Mouse (Mus musculus): ENCODE results near the gene Dedd2. TPM values are rescaled to one million over a fixed set of nuclear protein-coding genes. Genes with fewer than 3 reads are reported as not detected.

The Dedd2 gene
- total and polyA plus RNA-seq, 3 experiments: 25.2 to 36.6 TPM; not detected in 1

DNA sequence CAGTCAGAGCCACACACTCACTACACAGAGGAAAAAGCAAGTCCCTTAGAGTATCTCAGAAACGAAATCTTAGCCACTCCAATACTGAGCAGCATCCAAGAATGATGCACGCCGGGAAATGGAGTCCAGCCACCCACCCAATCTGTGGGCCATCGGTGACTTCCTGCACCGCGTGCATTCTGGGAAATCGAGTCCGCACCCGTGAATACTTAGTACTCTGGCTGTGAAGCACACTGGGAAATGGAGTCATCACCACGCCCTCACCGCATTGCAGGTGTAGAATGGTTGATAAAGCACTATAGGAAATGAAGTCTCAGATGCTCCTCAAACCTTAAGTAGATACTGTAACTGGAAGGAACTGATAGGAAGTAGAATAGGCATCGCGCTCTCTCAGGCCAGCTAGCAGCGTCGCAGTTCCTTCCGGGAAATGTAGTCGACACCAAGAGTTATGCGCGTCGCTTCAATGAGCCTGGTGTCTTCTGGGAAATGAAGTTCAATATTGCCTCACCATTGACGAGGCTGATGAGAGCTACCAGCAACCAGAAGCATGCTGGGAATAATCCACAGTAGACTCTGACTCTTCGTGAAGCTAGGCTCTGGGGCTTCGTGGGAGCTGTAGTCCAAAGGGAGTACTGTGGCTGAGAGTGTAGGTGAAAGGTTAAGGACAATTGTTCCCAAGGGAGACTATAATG is 17.7 kb upstream of the Dedd2 start (continued):
- TF ChIP-seq POLR2AphosphoS2 (IDR thresholded peaks at IDR 0.05; ENCODE audit: low read length) (peak; percentile 77; the same call in 1 of the 2 replicates), GABPA (IDR thresholded peaks at IDR 0.05; ENCODE audit: low read depth, low read length) (no peak), POLR2A (IDR thresholded peaks at IDR 0.05; ENCODE audit: control insufficient read depth in 1 of 2, insufficient read depth in 1 of 2, low read depth in 1 of 2, low read length in 2 of 2, poor library complexity in 1 of 2) (peak in 1 of 2 experiments; percentile 74; a peak in 2 of 4 replicates), NRF1 (IDR thresholded peaks at IDR 0.05; ENCODE audit: insufficient read depth, low read depth, low read length, poor library complexity, severe bottlenecking) (peak; percentile 53; the same call in 1 of the 2 replicates), RCOR1 (IDR thresholded peaks at IDR 0.05; ENCODE audit: low read depth, low read length) (no peak), SIN3A (IDR thresholded peaks at IDR 0.05; ENCODE audit: low read length) (peak; percentile 73), CTCF (IDR thresholded peaks at IDR 0.05 in 2 of 3, conservative IDR thresholded peaks at IDR 0.05 in 1 of 3; ENCODE audit: control insufficient read depth in 1 of 3, insufficient read depth in 1 of 3, low read depth in 2 of 3, low read length in 3 of 3, poor library complexity in 1 of 3, severe bottlenecking in 1 of 3) (no peak), UBTF (IDR thresholded peaks at IDR 0.05; ENCODE audit: borderline replicate concordance, insufficient read depth, low read depth, low read length) (no peak)

DNA sequence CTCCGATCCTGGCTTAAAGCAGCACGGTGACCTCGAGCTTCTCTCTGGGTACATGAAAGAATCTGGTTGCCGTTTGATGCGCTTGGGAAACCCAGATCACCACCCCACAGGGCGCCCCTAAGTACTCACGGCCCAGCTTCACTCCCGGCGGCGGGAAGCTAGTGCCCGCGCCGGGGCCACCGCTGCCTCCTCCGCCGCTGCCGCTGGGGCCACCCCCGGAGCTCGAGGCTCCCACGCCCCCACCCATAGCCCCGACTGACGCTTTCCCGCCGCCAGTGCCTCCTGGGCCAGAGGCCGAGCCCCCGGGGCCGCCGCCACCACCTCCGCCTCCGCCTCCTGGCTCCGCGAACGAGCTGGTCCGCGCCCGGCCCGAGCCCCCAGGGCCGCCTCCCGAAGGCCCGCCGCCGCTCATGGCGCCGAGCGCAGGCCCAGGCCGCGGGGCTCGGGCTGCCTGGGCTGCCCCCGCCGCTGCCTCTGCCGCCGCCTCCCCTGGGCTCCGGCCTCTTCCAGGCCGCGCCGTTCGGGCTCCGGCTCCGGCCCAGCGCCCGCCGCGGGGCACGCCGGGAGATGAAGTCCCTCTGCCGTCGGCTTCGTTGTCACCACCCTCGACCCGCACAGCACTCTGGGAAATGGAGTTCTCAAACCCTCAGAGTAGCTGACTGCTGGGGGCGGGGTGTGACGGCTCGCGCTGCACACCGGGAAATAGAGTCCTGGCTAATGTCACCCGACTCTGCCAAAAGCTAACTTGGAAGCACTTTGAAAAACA is 17.0 kb upstream of the Dedd2 start, which contains the start of gene Gsk3a:
Gsk3a (minus strand) TSS at position 603 of the 766 bp plus-strand sequence.
- Histone ChIP-seq H3K27ac (ENCODE audit: control insufficient read depth, low read depth, low read length) (peak within 1 kb of the TSS; percentile 97), H3K4me1 (ENCODE audit: control insufficient read depth in 1 of 2, insufficient read depth in 2 of 2, low read length in 2 of 2) (peaks cover 3 to 9% of the 10 kb centered on the region in 2 experiments; a peak in 2 of 4 replicates)
- TF ChIP-seq TAL1 (IDR thresholded peaks at IDR 0.05; ENCODE audit: low read length): no peak
- TF ChIP-seq MAFK (IDR thresholded peaks at IDR 0.05; ENCODE audit: borderline replicate concordance, low read depth, low read length): no peak
- no peak for TF ChIP-seq TCF12 (IDR thresholded peaks at IDR 0.05; ENCODE audit: low read depth, low read length)
- TF ChIP-seq MAZ (IDR thresholded peaks at IDR 0.05; ENCODE audit: low read depth, low read length): 0 out of 2 replicates have a peak, but pooled peaks have one; percentile 19
- no peak for TF ChIP-seq ZMIZ1 (IDR thresholded peaks at IDR 0.05; ENCODE audit: low read depth, low read length)
- TF ChIP-seq POLR2AphosphoS2 (IDR thresholded peaks at IDR 0.05; ENCODE audit: low read length): no peak
- no peak for TF ChIP-seq E2F4 (IDR thresholded peaks at IDR 0.05; ENCODE audit: borderline replicate concordance, low read depth, low read length)
- TF ChIP-seq MXI1 (IDR thresholded peaks at IDR 0.05; ENCODE audit: low read depth, low read length): peak; percentile 8
- no peak for TF ChIP-seq JUND (IDR thresholded peaks at IDR 0.05; ENCODE audit: low read depth, low read length)
- no peak for TF ChIP-seq POLR2AphosphoS5 (IDR thresholded peaks at IDR 0.05; ENCODE audit: borderline replicate concordance, low read depth, low read length)
- no peak for TF ChIP-seq EP300 (IDR thresholded peaks at IDR 0.05; ENCODE audit: low read depth in 1 of 2, low read length in 2 of 2)
- TF ChIP-seq USF2 (IDR thresholded peaks at IDR 0.05; ENCODE audit: borderline replicate concordance in 1 of 2, insufficient read depth in 1 of 2, low read depth in 1 of 2, low read length in 2 of 2): no peak
- TF ChIP-seq CTCF (IDR thresholded peaks at IDR 0.05 in 2 of 3, conservative IDR thresholded peaks at IDR 0.05 in 1 of 3; ENCODE audit: control insufficient read depth in 1 of 3, insufficient read depth in 1 of 3, low read depth in 2 of 3, low read length in 3 of 3, poor library complexity in 1 of 3, severe bottlenecking in 1 of 3): no peak
- TF ChIP-seq CHD2 (IDR thresholded peaks at IDR 0.05; ENCODE audit: low read length): no peak
- no peak for TF ChIP-seq ZC3H11A (IDR thresholded peaks at IDR 0.05; ENCODE audit: low read depth, low read length)
- no peak; the same call in 1 of the 2 replicates for TF ChIP-seq ELF1 (IDR thresholded peaks at IDR 0.05; ENCODE audit: low read depth, low read length)
- TF ChIP-seq GATA1 (IDR thresholded peaks at IDR 0.05; ENCODE audit: low read depth, low read length): no peak
- no peak for TF ChIP-seq RCOR1 (IDR thresholded peaks at IDR 0.05; ENCODE audit: low read depth, low read length)
- peak; percentile 85 for TF ChIP-seq KAT2A (conservative IDR thresholded peaks at IDR 0.05; ENCODE audit: low read depth, low read length)
- TF ChIP-seq CHD1 (IDR thresholded peaks at IDR 0.05; ENCODE audit: low read depth, low read length): no peak
- TF ChIP-seq USF1 (IDR thresholded peaks at IDR 0.05; ENCODE audit: low read depth, low read length): no peak
- TF ChIP-seq HCFC1 (IDR thresholded peaks at IDR 0.05; ENCODE audit: low read depth, low read length): no peak; the same call in 1 of the 2 replicates
- TF ChIP-seq MYB (IDR thresholded peaks at IDR 0.05; ENCODE audit: low read depth, low read length): no peak
- TF ChIP-seq RAD21 (IDR thresholded peaks at IDR 0.05; ENCODE audit: low read depth, low read length): no peak
- TF ChIP-seq SIN3A (IDR thresholded peaks at IDR 0.05; ENCODE audit: low read length): no peak; the same call in 1 of the 2 replicates
- TF ChIP-seq ZKSCAN1 (IDR thresholded peaks at IDR 0.05; ENCODE audit: low read depth, low read length): no peak
- TF ChIP-seq NELFE (IDR thresholded peaks at IDR 0.05; ENCODE audit: low read depth, low read length): peak; percentile 63

More for the DNA sequence above, 17.0 kb upstream of the Dedd2 start, which contains the start of gene Gsk3a:
- peak within 1 kb of the TSS; percentile 91 for H3K9ac ChIP-seq (ENCODE audit: control insufficient read depth, low read depth, low read length, poor library complexity, severe bottlenecking)
- peaks cover 0 to 17% of the 10 kb centered on the region in 2 experiments; a peak in 2 of 4 replicates for H3K36me3 ChIP-seq (ENCODE audit: control insufficient read depth in 1 of 2, insufficient read depth in 2 of 2, low read length in 2 of 2)
- H3K9me3 ChIP-seq (replicated peaks; ENCODE audit: insufficient read depth, low read length): no peaks in the 10 kb centered on the region
- peak; percentile 96 for DNase-seq (ENCODE audit: low read depth, low spot score)
- H3K27me3 ChIP-seq (ENCODE audit: control insufficient read depth in 1 of 2, insufficient read depth in 2 of 2, low read length in 2 of 2): no peaks in the 10 kb centered on the region
- peak within 1 kb of the TSS; percentile 90 to 93 for H3K4me3 ChIP-seq (ENCODE audit: control insufficient read depth in 1 of 2, insufficient read depth in 1 of 2, low read depth in 2 of 2, low read length in 2 of 2)
- peaks cover 26% of the 10 kb centered on the region for H3K79me2 ChIP-seq (ENCODE audit: control insufficient read depth, insufficient read depth, low read length, poor library complexity)
